Mouse (Mus musculus) gastrocnemius, adult 2 months (tissue): Measurements from ENCODE around the gene Aldh3a2. TPM values are rescaled to one million over a fixed set of nuclear protein-coding genes. Genes with fewer than 3 reads are reported as not detected.

Experiments
- DNase-seq: peaks from one replicate; pipeline ENCODE4 v3.0.0; 2022
- H3K27ac ChIP-seq: fragments of 200-600 bp; 2 replicates; pipeline ENCODE4 v1.8.1; 2022; ENCODE audit warnings: mild to moderate bottlenecking
- H3K4me3 ChIP-seq: fragments of 200-600 bp; 2 replicates; pipeline ENCODE4 v1.8.1; 2022; ENCODE audit warnings: mild to moderate bottlenecking, moderate library complexity
- CTCF ChIP-seq: fragments of 200-600 bp; IDR thresholded peaks from 2 replicates; pipeline ENCODE4 v1.8.1; 2022; ENCODE audit warnings: antibody characterized with exemption, mild to moderate bottlenecking, moderate library complexity
- intact Hi-C: fragments of 180-260 bp; cut with DNase I; formaldehyde crosslinking; loops from one replicate; pipeline ENCODE4 v1.15.1; 2025
- total RNA-seq, 2 experiments: library from RNA; stranded (reverse); gene quantifications; 2 replicates each; pipeline ENCODE4 v1.2.3; 2021

The Aldh3a2 gene
- total RNA-seq, 2 experiments from 2014 or later: 12.0 to 13.0 TPM

- Histone ChIP-seq H3K4me3 (no peak overlapping the region), H3K27ac (peak overlapping the region; percentile 38; the same call in 1 of the 2 replicates)
- DNase-seq: no peak
- intact Hi-C loops: no loop called here
- TF ChIP-seq CTCF: no peak
Measured at GRCm38 (mm10) chr11:61294431-61294830, 27.2 kb upstream of the Aldh3a2 start.

- TF ChIP-seq CTCF: no peak
- DNase-seq: no peak
- intact Hi-C loops: no loop called here
- 0 out of 2 replicates have a peak overlapping the region, but pooled peaks have one; percentile 35 for H3K27ac ChIP-seq
- H3K4me3 ChIP-seq: no peak overlapping the region
Measured at GRCm38 (mm10) chr11:61293251-61293650, 26.0 kb upstream of the Aldh3a2 start.

- no peak overlapping the region for H3K4me3 ChIP-seq
- DNase-seq: no peak
Measured at GRCm38 (mm10) chr11:61284323-61284722, 17.1 kb upstream of the Aldh3a2 start.

GRCm38 (mm10) chr11:61283414-61284049 is 16.3 kb upstream of the Aldh3a2 start:
- no peak for DNase-seq
- intact Hi-C loops: no loop called here
- TF ChIP-seq CTCF: no peak
- Histone ChIP-seq H3K27ac (no peak overlapping the region), H3K4me3 (no peak overlapping the region)

More at GRCm38 (mm10) chr11:61284323-61284722, 17.1 kb upstream of the Aldh3a2 start:
- TF ChIP-seq CTCF: no peak
- intact Hi-C loops: no loop called here
- H3K27ac ChIP-seq: no peak overlapping the region

- no peak for DNase-seq
- intact Hi-C loops: no loop called here
- H3K4me3 ChIP-seq: no peak overlapping the region
- H3K27ac ChIP-seq: no peak overlapping the region
- TF ChIP-seq CTCF: no peak
Measured at GRCm38 (mm10) chr11:61278445-61279077, 11.3 kb upstream of the Aldh3a2 start.

- no peak for TF ChIP-seq CTCF
- Histone ChIP-seq H3K4me3 (no peak overlapping the region), H3K27ac (no peak overlapping the region)
- intact Hi-C loops: no loop called here
- no peak for DNase-seq
Measured at GRCm38 (mm10) chr11:61277937-61278336, 10.7 kb upstream of the Aldh3a2 start.

- H3K4me3 ChIP-seq: no peak overlapping the region
- no peak overlapping the region for H3K27ac ChIP-seq
- no peak for DNase-seq
- no peak for TF ChIP-seq CTCF
- intact Hi-C loops: no loop called here
Measured at GRCm38 (mm10) chr11:61276482-61276881, 9.2 kb upstream of the Aldh3a2 start.

GRCm38 (mm10) chr11:61275106-61275505 is 7.8 kb upstream of the Aldh3a2 start:
- Histone ChIP-seq H3K4me3 (no peak overlapping the region), H3K27ac (no peak overlapping the region)
- TF ChIP-seq CTCF: no peak
- DNase-seq: no peak
- intact Hi-C loops: no loop called here

GRCm38 (mm10) chr11:61274421-61274820 is 7.2 kb upstream of the Aldh3a2 start:
- intact Hi-C loops: no loop called here
- DNase-seq: no peak
- TF ChIP-seq CTCF: no peak
- Histone ChIP-seq H3K27ac (no peak overlapping the region), H3K4me3 (no peak overlapping the region)

- intact Hi-C loops: no loop called here
- TF ChIP-seq CTCF: no peak
- no peak for DNase-seq
- Histone ChIP-seq H3K4me3 (no peak overlapping the region), H3K27ac (no peak overlapping the region)
Measured at GRCm38 (mm10) chr11:61273928-61274327, 6.7 kb upstream of the Aldh3a2 start.

- intact Hi-C loops: no loop called here
- no peak for DNase-seq
- Histone ChIP-seq H3K27ac (no peak overlapping the region), H3K4me3 (no peak overlapping the region)
- no peak for TF ChIP-seq CTCF
Measured at GRCm38 (mm10) chr11:61271612-61272011, 4.3 kb upstream of the Aldh3a2 start.

GRCm38 (mm10) chr11:61270406-61270805 is 3.1 kb upstream of the Aldh3a2 start:
- TF ChIP-seq CTCF: no peak
- no peak overlapping the region for H3K27ac ChIP-seq
- no peak overlapping the region for H3K4me3 ChIP-seq
- DNase-seq: no peak
- intact Hi-C loops: no loop called here

- intact Hi-C loops: loop anchor here (5.0 kb wide), 1 partner anchor 91 kb away; the partner anchor contains the start of gene Usp22
- no peak overlapping the region for H3K27ac ChIP-seq
- no peak for DNase-seq
- no peak overlapping the region for H3K4me3 ChIP-seq
- no peak for TF ChIP-seq CTCF
Measured at GRCm38 (mm10) chr11:61268626-61269349, 1.5 kb upstream of the Aldh3a2 start.
